Mouse (Mus musculus) testis, postnatal 14 days (tissue): Measurements from ENCODE around the gene Tmco1.
A peak's percentile ranks its signal among the peaks of the same experiment; 100 is the strongest.

Experiments used
- DNase-seq: peaks from one replicate; pipeline ENCODE4 v3.0.0; 2021; ENCODE audit warnings: low spot score

Tmco1 gene

DNA sequence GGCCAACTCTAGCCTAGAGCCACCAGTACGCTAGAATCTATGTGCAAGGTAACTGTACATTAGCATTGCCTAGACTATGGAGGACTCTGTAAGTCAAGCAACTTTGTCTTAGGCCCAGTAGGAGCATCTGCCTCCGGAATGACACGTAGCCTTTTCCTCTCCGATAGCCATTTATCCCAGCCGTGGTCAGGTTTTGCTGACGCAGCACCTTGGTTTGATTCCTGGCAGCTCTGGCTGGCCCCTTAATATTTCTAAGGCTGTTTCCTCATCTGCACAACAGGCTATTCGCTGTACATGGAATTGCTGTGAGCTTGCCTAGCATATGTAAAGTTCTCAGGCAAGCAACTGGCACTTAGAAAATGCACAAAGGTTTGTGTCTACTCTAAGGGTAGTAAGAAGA lies 64.6 kb downstream of the Tmco1 start:
- no peak for DNase-seq

DNA sequence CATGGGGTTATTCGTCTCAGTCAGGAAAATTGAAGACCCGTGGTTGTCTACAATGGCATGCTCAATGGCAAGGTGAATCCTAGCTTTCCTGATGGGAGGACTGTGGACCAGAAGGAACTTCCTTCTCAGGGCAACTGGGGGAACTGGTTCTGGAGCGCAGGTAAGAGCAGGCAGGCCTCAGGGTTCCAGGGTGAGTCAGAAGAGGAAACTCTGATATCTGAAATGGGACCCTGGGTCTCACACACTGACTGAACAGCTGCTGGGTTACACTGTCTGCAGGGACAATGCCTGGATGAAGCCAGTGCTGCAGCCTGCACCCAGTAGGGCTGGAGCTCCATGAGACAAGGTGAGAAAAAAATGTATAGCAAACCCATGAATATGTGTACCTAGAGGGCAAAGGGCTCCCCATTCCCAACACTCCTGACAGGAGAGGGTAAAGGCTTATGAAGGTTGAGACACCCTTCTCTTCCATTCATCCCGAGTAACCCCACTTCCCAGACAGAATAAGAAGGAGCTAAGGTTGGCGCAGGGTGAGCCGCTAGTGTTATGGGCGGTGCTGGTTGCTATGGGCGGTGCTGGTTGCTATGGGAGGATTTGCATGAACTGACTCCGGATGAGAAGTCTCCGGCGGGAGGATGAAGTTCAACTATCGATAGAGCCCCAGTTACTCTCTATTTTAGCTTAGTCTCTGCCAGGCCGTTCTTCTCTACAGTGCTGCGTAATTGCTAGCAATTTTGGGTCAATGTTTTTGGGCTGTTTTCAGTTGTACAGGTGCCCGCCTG lies 66.0 kb downstream of the Tmco1 start:
- peak; percentile 49 for DNase-seq

DNA sequence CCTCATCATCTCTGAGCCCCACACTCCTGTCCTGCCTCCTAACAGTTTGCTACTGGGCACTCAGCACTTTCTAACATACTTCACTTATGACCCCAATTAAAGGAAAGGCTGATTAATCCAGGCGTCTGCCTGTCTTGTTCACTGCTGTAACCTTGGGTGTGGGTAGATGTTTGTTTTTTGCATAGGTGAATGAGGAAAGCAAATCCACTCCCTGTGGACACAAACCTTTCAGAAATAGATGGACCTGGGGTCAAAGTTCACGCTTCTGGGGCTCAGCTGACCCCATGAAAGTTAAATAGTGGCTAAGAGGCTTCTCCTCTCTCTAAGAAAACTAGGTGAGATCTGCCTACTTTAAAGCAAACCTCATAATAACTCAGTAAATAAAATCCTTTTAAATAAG lies 66.8 kb downstream of the Tmco1 start:
- DNase-seq: no peak

DNA sequence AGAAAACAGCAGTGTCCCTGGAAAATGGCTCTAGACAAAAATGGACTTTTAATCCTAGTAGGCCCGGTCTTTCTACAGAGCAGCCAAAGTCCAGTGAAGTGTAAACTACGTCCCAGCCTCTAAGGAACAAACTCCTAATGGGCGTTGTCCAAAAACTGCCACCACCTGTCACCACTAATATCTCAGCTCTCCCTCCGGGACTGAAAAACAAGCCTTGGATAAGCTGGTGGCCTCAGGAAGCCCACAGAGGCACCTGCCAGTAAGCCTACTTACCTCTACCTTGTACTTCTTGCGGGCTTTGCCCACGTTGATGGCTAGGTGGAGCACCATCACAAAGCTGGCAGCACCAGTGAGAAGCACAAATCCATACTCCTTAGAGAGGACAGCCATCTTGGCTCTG lies 69.8 kb downstream of the Tmco1 start:
- DNase-seq: no peak

DNA sequence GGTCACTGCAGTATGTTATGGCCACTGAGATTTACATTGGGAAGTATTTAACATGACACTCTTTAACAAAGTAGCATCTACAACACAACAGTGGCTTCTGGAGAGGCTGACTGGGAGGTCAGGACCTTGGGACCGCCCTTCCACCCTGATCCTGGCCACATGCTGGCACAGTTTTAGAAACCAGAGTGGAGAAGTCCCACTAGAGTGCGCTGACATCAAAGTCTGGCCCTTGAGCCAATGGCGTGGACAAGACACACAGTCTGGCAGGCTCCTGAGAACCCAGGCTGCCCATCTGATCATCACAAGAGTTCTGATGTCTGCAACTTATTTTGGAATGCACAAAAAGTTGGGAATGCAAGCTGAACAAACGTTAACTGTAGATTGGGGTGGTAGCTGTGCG lies 71.6 kb downstream of the Tmco1 start:
- DNase-seq: no peak

DNA sequence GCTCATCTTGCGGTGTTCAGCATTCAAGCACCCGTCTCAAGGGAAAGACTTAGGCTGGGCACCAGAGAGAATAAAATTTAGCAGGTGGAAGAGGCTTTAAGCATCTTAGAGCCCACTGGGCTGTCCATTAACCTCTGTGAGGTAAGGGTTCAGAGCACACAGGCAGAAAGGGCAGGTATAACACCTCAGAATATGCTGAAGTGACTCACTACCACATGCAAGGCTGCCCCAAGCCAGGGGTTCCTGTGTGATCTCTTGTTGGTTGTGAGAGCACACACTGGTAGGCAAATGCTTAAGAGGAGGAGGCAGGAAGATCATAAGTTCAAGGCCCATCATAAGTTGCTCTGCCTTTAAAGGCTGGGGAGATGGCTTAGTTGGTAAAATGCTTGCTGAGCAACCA lies 72.0 kb downstream of the Tmco1 start:
- DNase-seq: no peak

DNA sequence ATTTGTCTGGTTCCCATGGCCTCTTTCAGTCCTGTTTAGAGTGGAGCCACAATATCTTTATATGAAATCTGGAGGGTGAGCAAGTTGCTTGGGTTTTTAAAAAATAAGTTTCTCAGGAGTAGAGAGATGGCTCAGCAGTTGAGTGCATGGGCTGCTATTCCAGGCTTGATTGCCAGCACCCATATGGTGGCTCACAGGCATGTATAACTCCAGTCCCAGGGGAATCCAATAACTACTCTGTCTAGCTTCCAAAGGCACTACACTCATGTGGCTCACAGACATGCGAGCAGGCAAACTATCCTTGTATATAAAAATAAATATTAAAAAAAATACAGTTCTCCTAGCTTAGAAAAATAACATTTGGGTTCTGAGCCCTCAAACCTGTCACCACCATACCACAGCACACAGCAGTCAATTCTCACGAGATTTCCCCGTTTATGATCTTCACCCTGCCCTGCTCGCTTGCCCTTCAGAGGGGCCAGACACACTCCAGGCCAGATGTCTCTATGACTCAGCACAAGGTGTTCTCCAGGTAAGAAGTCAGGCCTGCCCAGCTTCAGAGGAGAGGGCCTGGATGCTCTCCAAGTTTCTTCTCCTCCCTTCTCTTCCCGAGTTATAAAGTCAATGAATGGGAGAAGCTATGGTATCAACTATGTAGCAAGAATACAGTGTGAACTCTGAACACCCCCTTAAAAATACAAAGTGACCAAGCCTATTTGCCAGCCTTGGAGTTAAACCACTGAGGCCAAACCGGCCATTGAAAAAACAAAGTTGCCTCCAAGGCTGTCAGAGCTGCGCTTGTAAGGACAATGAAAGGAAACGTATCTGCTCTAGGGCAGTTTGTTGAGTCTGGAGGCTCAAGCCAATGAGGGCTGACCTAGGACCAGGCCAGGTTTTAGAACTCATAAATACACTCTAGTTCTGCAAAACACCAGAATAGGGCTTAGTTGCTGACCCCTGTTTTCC lies 73.2 kb downstream of the Tmco1 start:
- DNase-seq: no peak

DNA sequence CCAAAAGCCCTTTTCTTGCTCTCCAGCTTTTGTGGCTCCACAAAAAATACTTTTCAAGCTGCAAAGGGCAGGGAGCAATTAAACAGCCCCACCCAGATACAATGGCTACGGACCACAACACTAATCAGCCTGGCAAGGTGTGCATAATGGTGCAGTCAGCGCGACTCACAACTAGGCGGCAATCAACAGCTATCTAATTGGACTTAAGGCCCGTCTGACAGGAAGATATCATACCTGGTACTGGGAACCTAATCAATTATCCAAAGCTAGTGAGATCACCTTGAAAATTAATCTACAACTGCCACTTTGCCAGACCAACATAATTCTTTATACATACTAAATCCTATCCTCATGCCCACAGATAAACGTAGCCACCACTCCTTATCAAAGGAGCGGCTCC lies 74.1 kb downstream of the Tmco1 start:
- DNase-seq: no peak

DNA sequence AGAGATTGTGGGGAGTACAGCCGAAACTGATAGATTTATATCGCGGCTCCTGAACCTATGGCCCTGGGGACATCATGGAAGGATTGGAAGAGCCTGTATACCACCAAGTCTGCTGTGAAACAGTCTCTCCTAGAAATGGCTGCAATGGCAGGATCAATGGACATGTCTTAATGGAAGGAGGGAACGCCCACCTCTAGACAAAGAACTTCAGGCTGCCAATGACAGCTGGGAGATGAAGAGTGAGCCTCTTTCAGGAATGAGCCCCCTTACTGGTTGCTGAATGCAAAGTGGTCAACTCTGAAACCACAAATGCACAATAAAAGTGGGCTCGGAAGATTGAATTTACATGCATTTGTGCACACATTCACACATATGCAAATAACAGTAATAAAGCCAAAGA lies 74.6 kb downstream of the Tmco1 start:
- no peak for DNase-seq

DNA sequence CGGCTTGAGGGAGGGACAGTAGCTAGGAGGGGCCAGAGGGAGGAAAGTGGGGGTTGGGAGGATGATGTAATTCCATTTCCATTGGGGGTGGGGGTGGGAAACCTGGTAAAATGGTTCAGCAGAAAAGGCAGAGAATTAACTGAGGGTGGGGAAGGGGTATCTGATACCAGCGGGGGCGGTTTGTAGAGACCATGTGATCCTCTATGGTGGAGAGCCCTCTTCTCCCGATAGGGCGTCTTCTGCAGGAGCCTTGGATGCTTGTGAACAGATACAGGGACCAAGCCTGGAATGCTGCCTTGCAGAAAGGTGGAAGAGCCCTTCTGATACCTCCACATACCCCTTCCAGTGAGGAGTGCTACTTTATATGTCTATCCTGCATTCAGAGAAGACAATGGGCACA lies 75.0 kb downstream of the Tmco1 start:
- no peak for DNase-seq
